Mouse (Mus musculus): ENCODE results near the gene Fam131b. TPM values are rescaled to one million over a fixed set of nuclear protein-coding genes. Genes with fewer than 3 reads are reported as not detected.

Fam131b gene
- total RNA-seq, 2 experiments from 2014 or later: 123 to 133 TPM

GRCm38 (mm10) chr6:42342171-42342570, 17.7 kb upstream of the Fam131b start:
- intact Hi-C loops (cut with DNase I): no loop called here

GRCm38 (mm10) chr6:42339981-42340380, 15.5 kb upstream of the Fam131b start:
- intact Hi-C loops (cut with DNase I): no loop called here
- DNase-seq (ENCODE audit: extremely low spot score in 1 of 2, low spot score in 2 of 2): no peak

More at GRCm38 (mm10) chr6:42342171-42342570, 17.7 kb upstream of the Fam131b start:
- no peak for DNase-seq (ENCODE audit: extremely low spot score in 1 of 2, low spot score in 2 of 2)

DNA sequence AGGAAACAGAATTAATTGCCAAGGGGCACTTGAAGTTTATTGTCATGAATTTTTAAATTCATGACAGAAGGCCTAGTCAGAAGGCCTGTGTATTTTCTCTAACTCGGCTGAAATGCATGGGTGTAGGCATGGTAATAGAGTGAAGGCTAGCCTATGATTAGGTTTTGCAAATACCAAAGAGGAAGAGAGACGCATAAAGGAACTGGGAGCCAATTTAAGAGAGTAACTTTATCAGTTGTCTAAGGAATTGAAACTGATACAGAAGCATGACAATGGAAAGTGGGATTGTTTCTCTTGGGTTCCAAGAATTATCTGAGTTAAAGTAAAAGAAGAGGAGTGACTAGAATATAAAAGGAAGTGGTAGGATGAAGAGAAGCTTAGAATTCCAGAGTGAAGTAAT, 14.7 kb upstream of the Fam131b start:
- no peak for DNase-seq (ENCODE audit: extremely low spot score in 1 of 2, low spot score in 2 of 2)
- intact Hi-C loops (cut with DNase I): no loop called here

DNA sequence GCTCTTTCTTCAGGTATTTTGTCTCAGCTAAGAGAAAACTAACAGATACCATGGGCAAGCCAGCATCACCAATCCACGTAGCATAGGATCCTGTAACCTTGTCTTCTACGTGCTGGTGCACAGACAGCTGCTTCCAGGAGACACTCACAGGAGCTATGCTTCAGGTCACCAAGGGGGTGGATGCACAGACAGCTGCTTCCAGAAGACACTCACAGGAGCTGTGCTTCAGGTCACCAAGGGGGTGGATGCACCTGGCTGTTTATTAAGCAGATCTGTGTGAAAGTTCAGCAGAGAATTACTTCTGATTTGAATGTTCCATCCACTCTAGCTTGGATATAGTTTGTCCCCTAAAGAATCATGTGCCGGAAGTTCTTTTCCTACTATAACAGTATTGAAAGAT, 6.5 kb upstream of the Fam131b start:
- DNase-seq (ENCODE audit: extremely low spot score in 1 of 2, low spot score in 2 of 2): no peak
- intact Hi-C loops (cut with DNase I): no loop called here

GRCm38 (mm10) chr6:42330216-42330615, 5.8 kb upstream of the Fam131b start:
- intact Hi-C loops (cut with DNase I): no loop called here
- no peak for DNase-seq (ENCODE audit: extremely low spot score in 1 of 2, low spot score in 2 of 2)

GRCm38 (mm10) chr6:42328757-42329156, 4.3 kb upstream of the Fam131b start:
- intact Hi-C loops (cut with DNase I): no loop called here
- no peak for DNase-seq (ENCODE audit: extremely low spot score in 1 of 2, low spot score in 2 of 2)

GRCm38 (mm10) chr6:42326509-42326908, 2.1 kb upstream of the Fam131b start:
- no peak for DNase-seq (ENCODE audit: extremely low spot score in 1 of 2, low spot score in 2 of 2)
- intact Hi-C loops (cut with DNase I): no loop called here

GRCm38 (mm10) chr6:42325268-42325609, 796 bp upstream of the Fam131b start:
- intact Hi-C loops (cut with DNase I): no loop called here
- peak; percentile 76 to 79 for DNase-seq (ENCODE audit: extremely low spot score in 1 of 2, low spot score in 2 of 2)

- intact Hi-C loops (cut with DNase I): loop anchor here (5.0 kb wide), 2 partner anchors 57 to 258 kb away; no protein-coding TSS in a partner anchor
- DNase-seq (ENCODE audit: extremely low spot score in 1 of 2, low spot score in 2 of 2): no peak
These were observed 369 bp downstream of the Fam131b start for GRCm38 (mm10) chr6:42324067-42324481.

- DNase-seq (ENCODE audit: extremely low spot score in 1 of 2, low spot score in 2 of 2): peak in 1 of 2 experiments; percentile 31
These were observed 924 bp downstream of the Fam131b start for GRCm38 (mm10) chr6:42323371-42324066.

GRCm38 (mm10) chr6:42318293-42318692, 6.2 kb downstream of the Fam131b start:
- intact Hi-C loops (cut with DNase I): no loop called here

More at GRCm38 (mm10) chr6:42323371-42324066, 924 bp downstream of the Fam131b start:
- intact Hi-C loops (cut with DNase I): loop anchor here (5.0 kb wide), 2 partner anchors 56 to 259 kb away; no protein-coding TSS in a partner anchor

GRCm38 (mm10) chr6:42310427-42311053, 13.9 kb downstream of the Fam131b start:
- DNase-seq (ENCODE audit: extremely low spot score in 1 of 2, low spot score in 2 of 2): no peak
- intact Hi-C loops (cut with DNase I): no loop called here

More at GRCm38 (mm10) chr6:42318293-42318692, 6.2 kb downstream of the Fam131b start:
- no peak for DNase-seq (ENCODE audit: extremely low spot score in 1 of 2, low spot score in 2 of 2)

DNA sequence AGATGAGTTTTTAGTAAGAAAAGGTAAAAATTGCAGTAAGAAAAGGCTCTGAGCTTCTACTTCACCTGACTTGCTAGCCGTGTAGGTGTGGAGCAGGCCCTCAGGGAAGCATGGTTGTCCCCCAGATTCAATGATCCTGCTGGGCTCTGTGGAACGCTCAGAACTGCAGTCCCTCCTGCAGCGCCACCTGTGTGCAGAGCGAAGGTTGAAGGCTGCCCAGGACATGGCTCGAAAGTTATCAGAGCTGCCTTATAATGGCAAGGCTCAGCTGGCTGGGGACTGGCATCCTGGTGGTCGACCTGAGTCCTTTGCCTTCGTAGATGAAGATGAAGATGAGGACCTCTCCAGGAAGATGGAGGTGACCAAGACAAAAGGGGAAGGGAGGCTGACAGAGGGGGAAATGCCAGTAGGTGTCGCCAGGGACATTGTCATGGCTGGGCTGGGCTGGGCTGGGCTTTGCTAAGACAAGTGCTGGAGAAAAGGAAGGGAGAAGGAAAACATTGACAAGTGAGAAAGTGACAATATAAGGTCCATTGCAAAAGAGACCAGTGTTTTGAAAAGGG, 14.5 kb downstream of the Fam131b start:
- DNase-seq (ENCODE audit: extremely low spot score in 1 of 2, low spot score in 2 of 2): no peak
- intact Hi-C loops (cut with DNase I): no loop called here

DNA sequence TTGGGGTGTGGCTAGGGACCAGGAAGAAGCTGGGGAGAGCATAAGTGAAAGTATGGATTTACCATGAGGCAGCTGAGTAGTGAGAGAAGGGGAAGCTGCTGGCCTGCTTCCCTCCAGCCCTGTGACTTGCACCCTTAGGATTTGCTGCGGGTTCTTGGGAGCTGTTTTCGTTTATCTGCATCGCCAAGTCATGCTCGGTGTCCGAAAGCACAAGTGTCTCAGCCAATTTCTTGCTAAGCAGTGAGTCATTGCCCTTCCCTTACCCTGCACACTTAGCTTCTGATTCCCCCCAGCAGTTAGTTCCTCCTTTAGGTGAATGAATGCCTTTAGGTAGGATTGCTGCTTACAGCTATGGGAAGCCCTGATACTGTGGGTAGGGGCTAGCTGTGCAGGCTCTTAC, 25.1 kb downstream of the Fam131b start:
- intact Hi-C loops (cut with DNase I): no loop called here
- no peak for DNase-seq (ENCODE audit: extremely low spot score in 1 of 2, low spot score in 2 of 2)

GRCm38 (mm10) chr6:42295549-42296094, 28.8 kb downstream of the Fam131b start:
- no peak for DNase-seq (ENCODE audit: extremely low spot score in 1 of 2, low spot score in 2 of 2)
- intact Hi-C loops (cut with DNase I): no loop called here

DNA sequence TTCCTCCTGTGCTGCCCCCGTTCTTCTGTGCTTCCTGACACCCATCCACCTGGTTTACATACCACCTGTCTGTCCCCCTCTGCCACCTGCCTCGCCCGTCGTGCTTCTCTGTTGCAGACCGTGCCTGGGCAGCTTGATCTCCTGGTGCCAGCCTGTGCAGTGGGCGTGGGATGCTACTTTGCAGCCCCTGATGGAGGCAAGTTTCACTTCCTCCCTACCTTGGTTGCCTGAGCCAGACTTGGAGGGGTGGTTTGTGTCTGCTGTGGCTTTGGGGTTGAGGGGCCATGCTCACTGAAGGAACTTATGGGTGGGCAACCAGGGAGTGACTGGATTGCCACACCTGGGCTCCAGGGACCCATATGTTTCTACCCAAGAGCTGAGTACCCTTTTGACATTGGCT, 31.1 kb downstream of the Fam131b start:
- no peak for DNase-seq (ENCODE audit: extremely low spot score in 1 of 2, low spot score in 2 of 2)
- intact Hi-C loops (cut with DNase I): no loop called here

- no peak for DNase-seq (ENCODE audit: extremely low spot score in 1 of 2, low spot score in 2 of 2)
- intact Hi-C loops (cut with DNase I): no loop called here
These were observed 36.9 kb downstream of the Fam131b start for GRCm38 (mm10) chr6:42287562-42287961.

- intact Hi-C loops (cut with DNase I): no loop called here
- no peak for DNase-seq (ENCODE audit: extremely low spot score in 1 of 2, low spot score in 2 of 2)
These were observed 38.0 kb downstream of the Fam131b start, which contains the start of gene Clcn1 for GRCm38 (mm10) chr6:42286448-42286847. Gene Clcn1 (plus strand): TSS chr6:42286685.

- DNase-seq (ENCODE audit: extremely low spot score in 1 of 2, low spot score in 2 of 2): no peak
- intact Hi-C loops (cut with DNase I): no loop called here
These were observed 41.4 kb downstream of the Fam131b start for GRCm38 (mm10) chr6:42282865-42283528.

All from left cerebral cortex, postnatal 10 days (tissue).